In the genomic region with DNA sequence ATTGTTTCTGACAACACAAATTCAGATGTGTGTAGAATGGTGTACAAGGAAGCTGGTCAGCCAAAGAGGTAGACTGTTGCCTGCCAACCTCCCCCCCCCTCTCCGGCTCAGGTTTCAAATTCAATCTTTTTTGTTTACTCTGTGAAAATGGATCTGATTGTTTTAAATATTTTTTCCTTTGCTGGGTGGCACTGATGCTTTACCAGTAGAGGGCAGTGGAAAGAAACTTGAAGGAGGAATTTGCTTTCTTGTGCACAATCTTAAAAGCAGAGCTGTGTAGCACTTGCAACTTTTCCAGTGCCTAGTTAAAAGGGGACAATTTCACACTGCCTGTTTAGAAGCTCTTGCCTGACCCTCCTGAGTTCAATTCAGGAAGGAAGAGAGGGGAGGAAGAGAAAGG, we compare ENCODE assay signal across 11 mouse cellular contexts. TPM values are rescaled to one million over a fixed set of nuclear protein-coding genes. Genes with fewer than 3 reads are reported as not detected.
DNase-seq lines count a peak whose midpoint lies in the region; ATAC-seq and TF ChIP-seq lines count a peak whose summit lies in the region.
"Had no signal": no experiment of that assay in that cellular context is flagged by ENCODE, and none has a peak within 500 bp of the region (broad histone marks: within the 10 kb centered on the region; RNA-seq: fewer than 3 reads in every experiment).

No protein-coding gene starts in this region.

- H3K4me1 ChIP-seq in intestine, postnatal 0 days (replicated peaks; ENCODE audit: control insufficient read depth, insufficient read depth, low read length) = no peaks in the 10 kb centered on the region
- H3K4me1 ChIP-seq in intestine, embryonic 16.5 days (ENCODE audit: control insufficient read depth, insufficient read depth, low read length) = no peaks in the 10 kb centered on the region
- no peaks in the 10 kb centered on the region for H3K4me1 ChIP-seq in embryonic facial prominence, embryonic 14.5 days (ENCODE audit: control insufficient read depth, insufficient read depth, low read length)
- H3K4me1 ChIP-seq: hindbrain, embryonic 13.5 days had no signal

- DNase-seq in urinary bladder, postnatal 14 days (ENCODE audit: low spot score) = peak; percentile 4
- no peak for DNase-seq in urinary bladder, postnatal 36 days (ENCODE audit: low spot score in 2 of 2)
- DNase-seq in embryonic facial prominence, embryonic 14.5 days (ENCODE audit: low spot score) = peak; percentile 30
- no peak for DNase-seq in spleen, adult 18-20 months
- DNase-seq: gastrocnemius, postnatal 10 days had no signal

- TF ChIP-seq CTCF in intestine, postnatal 0 days (IDR thresholded peaks at IDR 0.05; ENCODE audit: low read depth) = peak; percentile 62

- no peaks in the 10 kb centered on the region for H3K27me3 ChIP-seq in intestine, postnatal 0 days (replicated peaks; ENCODE audit: control insufficient read depth, insufficient read depth, low read length)
- H3K27me3 ChIP-seq in intestine, embryonic 16.5 days (replicated peaks; ENCODE audit: control insufficient read depth, insufficient read depth, low read length) = no peaks in the 10 kb centered on the region; the same call in 1 of the 2 replicates
- H3K27me3 ChIP-seq in embryonic facial prominence, embryonic 14.5 days (replicated peaks; ENCODE audit: control insufficient read depth, insufficient read depth, low read length) = no peaks in the 10 kb centered on the region

- no peak overlapping the region for H3K4me3 ChIP-seq in intestine, postnatal 0 days (ENCODE audit: low read depth, low read length)
- no peak overlapping the region for H3K4me3 ChIP-seq in intestine, embryonic 16.5 days (ENCODE audit: low read length)
- H3K4me3 ChIP-seq in embryonic facial prominence, embryonic 14.5 days (ENCODE audit: low read depth, low read length) = no peak overlapping the region
- H3K4me3 ChIP-seq: hindbrain, embryonic 13.5 days had no signal

- no peaks in the 10 kb centered on the region for H3K36me3 ChIP-seq in intestine, postnatal 0 days (ENCODE audit: control insufficient read depth, insufficient read depth)
- no peaks in the 10 kb centered on the region for H3K36me3 ChIP-seq in intestine, embryonic 16.5 days (ENCODE audit: control insufficient read depth, insufficient read depth, low read length)
- no peaks in the 10 kb centered on the region for H3K36me3 ChIP-seq in embryonic facial prominence, embryonic 14.5 days (ENCODE audit: control insufficient read depth, insufficient read depth, low read length)
- H3K36me3 ChIP-seq: hindbrain, embryonic 13.5 days had no signal

- WGBS in intestine, postnatal 0 days = 30% methylated on average over 1 of the region's 1 CpGs
- 52% methylated on average over 1 of the region's 1 CpGs for WGBS in intestine, embryonic 16.5 days
- 27% methylated on average over 1 of the region's 1 CpGs for WGBS in embryonic facial prominence, embryonic 14.5 days

- no peak overlapping the region for H3K4me2 ChIP-seq in intestine, postnatal 0 days (replicated peaks; ENCODE audit: low read depth)
- H3K4me2 ChIP-seq in intestine, embryonic 16.5 days (ENCODE audit: low read depth, low read length) = no peak overlapping the region
- no peak overlapping the region for H3K4me2 ChIP-seq in embryonic facial prominence, embryonic 14.5 days (ENCODE audit: low read depth, low read length)
- H3K4me2 ChIP-seq: hindbrain, embryonic 13.5 days; midbrain, embryonic 11.5 days had no signal

- no peak overlapping the region for H3K9ac ChIP-seq in intestine, postnatal 0 days (ENCODE audit: low read depth, low read length)
- no peak overlapping the region for H3K9ac ChIP-seq in intestine, embryonic 16.5 days (ENCODE audit: low read depth, low read length)
- H3K9ac ChIP-seq in embryonic facial prominence, embryonic 14.5 days (ENCODE audit: low read depth, low read length) = no peak overlapping the region
- H3K9ac ChIP-seq: hindbrain, embryonic 13.5 days had no signal

- ATAC-seq in intestine, postnatal 0 days = no peak
- ATAC-seq in intestine, embryonic 16.5 days = no peak
- no peak for ATAC-seq in embryonic facial prominence, embryonic 14.5 days (ENCODE audit: low read depth)
- ATAC-seq in monocyte, adult 5-6 weeks (replicated peaks; ENCODE audit: insufficient number of reproducible peaks, low FRiP score, low TSS enrichment, poor library complexity, severe bottlenecking) = no peak
- ATAC-seq in megakaryocyte, adult 5-6 weeks (ENCODE audit: poor library complexity, severe bottlenecking) = no peak

- no peak overlapping the region for H3K27ac ChIP-seq in intestine, postnatal 0 days (ENCODE audit: low read depth, low read length)
- H3K27ac ChIP-seq in intestine, embryonic 16.5 days (ENCODE audit: low read length) = no peak overlapping the region
- no peak overlapping the region for H3K27ac ChIP-seq in embryonic facial prominence, embryonic 14.5 days (replicated peaks; ENCODE audit: low read depth, low read length)
- H3K27ac ChIP-seq: hindbrain, embryonic 13.5 days had no signal

- no peaks in the 10 kb centered on the region for H3K9me3 ChIP-seq in intestine, postnatal 0 days (ENCODE audit: control insufficient read depth)
- H3K9me3 ChIP-seq in intestine, embryonic 16.5 days (ENCODE audit: control insufficient read depth, low read length) = no peaks in the 10 kb centered on the region
- no peaks in the 10 kb centered on the region for H3K9me3 ChIP-seq in embryonic facial prominence, embryonic 14.5 days (ENCODE audit: control insufficient read depth, low read length)
- H3K9me3 ChIP-seq: hindbrain, embryonic 13.5 days had no signal

RNA-seq across cellular contexts. Expression of a gene that starts 54.7 kb away (rescaled TPM):
- 82.5 and 87.3 TPM in 2 replicates for polyA plus RNA-seq in intestine, postnatal 0 days (2015; fragmentation: Nextera tagmentation; extraction: Ambion mirVana)
- polyA plus RNA-seq in intestine, embryonic 16.5 days (2015; fragmentation: Nextera tagmentation; extraction: Ambion mirVana) = 195 and 208 TPM in 2 replicates
- 186 and 188 TPM in 2 replicates for polyA plus RNA-seq in embryonic facial prominence, embryonic 14.5 days (2014; fragmentation: Nextera tagmentation; extraction: Ambion mirVana)
- 42.7 to 58.8 TPM (median 44.5 TPM) in 3 replicates for total RNA-seq in monocyte, adult 5-6 weeks (2017)
- 106 and 108 TPM in 2 replicates for total RNA-seq in megakaryocyte, adult 5-6 weeks (2015)
- total RNA-seq in megakaryocyte, adult 5-6 weeks (2017) = 71.6 and 78.5 TPM in 2 replicates

Comparison
In these comparisons a context has a peak if more than half of its experiments do, and no peak if none do; other contexts are left out.
1. DNase-seq: peak in urinary bladder, postnatal 14 days (single experiment) and embryonic facial prominence, embryonic 14.5 days (single experiment); none in urinary bladder, postnatal 36 days (0 of 2) and spleen, adult 18-20 months (0 of 2).